Mouse (Mus musculus) retina, adult 2 months (tissue): Measurements from ENCODE around the gene A930018P22Rik.

Experiments
- DNase-seq: peaks from one replicate; pipeline ENCODE4 v3.0.0-alpha.2; 2012; ENCODE audit warnings: low read depth, low spot score

The A930018P22Rik gene

GRCm38 (mm10) chr2:104153876-104154275 lies 31.3 kb downstream of the A930018P22Rik start:
- no peak for DNase-seq

DNA sequence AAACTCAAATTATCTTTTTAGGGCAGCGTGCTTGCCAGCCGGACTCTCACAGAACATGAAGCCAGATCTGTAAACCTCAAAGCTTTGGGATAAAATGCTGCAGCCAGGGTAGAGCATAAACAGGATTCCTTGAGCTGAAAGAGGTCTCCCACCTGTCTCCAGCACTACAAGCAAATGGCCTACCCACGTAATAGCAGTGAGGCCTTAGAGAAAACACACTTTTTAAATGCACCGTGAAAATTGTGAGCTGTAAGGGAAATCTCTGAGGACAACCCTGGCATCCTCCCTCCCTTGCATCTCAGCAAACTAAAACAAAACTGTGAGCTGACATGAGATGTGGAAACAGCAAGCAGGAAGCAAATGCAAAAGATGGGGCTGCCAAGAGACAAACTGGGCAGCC lies 35.3 kb downstream of the A930018P22Rik start:
- no peak for DNase-seq

DNA sequence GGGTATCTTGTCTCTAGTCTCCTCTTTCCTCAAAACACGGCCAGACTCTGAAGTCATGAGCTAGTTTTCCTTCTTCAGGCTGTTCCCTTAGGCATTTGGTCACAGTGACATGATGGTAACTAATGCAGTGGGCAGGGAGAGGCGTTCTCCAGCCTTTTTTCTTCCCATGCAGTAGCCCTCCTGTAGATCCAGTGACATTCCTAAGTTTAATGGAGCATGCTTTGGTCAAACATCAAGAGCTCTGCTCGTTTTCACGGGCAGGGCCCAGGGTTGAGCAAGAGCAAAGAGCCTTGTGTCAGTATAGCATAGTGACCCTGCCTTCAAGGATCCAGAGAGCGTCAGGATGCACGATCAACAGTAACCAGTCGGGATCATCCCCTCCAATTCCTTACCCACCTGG lies 40.8 kb downstream of the A930018P22Rik start:
- no peak for DNase-seq

DNA sequence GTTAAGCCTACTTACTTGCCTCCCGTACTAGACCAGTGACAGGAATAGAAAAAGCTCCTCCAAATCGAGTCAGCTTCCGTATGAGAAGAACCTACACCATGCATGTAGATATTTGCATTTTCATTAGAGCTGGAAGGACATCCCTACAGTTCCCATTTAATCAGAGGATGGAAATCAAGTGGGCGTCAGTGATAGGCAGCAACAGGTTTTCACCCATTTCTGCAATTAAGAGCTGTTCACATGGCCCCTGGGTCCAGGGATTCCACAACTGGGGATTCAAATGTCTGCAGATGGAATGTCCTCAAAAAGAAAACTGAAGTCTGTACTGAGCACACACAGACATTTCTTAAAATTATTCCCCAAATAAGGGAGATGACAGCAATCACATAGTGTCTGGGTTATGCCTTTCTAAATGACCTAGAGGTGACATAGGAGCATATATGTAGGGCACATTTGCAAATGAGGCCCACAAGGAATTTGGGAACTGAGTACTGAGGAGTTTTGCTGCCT lies 41.5 kb downstream of the A930018P22Rik start:
- no peak for DNase-seq

DNA sequence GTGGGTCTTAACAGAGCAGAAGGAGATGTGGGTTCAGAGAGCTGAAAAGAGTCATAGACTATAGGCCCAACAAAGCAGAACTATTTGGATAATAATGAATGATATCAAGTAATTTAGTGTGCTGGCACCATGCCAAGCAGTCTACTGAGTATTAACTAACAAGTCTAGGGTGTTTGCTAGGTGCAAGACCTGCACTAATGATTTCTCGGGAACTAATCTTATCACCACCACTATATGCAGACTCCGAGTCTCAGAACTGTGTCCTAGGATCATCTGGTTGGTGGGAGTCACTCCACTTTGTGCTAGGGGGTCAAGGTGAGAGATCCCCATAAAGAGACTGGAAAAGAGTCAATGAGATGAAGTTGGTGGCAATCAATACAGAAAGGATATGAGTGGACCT lies 43.1 kb downstream of the A930018P22Rik start:
- no peak for DNase-seq

- DNase-seq: no peak
These were observed 45.2 kb downstream of the A930018P22Rik start for GRCm38 (mm10) chr2:104167765-104168164.

DNA sequence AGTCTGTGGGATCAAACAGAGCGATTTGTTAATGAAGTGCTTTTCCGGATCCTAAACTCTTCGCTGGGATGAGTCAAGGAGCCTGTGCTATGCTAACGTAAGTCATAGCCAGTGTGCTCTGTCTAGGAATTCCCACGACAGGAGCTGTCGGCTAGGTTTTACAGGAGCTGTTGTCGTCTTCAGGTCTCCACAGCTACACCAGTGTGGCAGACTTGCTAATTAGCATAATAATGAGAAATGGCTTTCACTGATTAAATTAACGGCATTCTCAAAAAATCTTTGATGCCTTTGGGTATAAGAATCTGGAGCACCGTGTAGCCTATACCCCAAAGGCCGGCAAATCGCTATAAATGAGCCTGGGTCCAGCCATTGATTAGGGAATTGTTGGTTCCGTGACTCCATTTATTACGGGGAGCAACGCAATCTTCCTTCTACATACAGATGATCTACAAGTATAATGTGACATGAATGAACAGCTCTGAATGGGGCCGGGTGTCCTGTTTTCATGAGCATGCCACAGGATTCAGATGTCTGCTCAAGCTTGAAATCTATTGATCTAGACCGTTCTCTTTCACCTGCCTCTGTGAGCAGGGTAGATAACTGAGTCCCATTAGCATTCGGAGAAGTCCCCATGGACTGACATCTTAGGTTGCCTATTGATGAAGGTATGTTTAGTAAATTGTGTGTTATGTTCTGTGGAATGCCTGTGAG lies 45.8 kb downstream of the A930018P22Rik start:
- no peak for DNase-seq

DNA sequence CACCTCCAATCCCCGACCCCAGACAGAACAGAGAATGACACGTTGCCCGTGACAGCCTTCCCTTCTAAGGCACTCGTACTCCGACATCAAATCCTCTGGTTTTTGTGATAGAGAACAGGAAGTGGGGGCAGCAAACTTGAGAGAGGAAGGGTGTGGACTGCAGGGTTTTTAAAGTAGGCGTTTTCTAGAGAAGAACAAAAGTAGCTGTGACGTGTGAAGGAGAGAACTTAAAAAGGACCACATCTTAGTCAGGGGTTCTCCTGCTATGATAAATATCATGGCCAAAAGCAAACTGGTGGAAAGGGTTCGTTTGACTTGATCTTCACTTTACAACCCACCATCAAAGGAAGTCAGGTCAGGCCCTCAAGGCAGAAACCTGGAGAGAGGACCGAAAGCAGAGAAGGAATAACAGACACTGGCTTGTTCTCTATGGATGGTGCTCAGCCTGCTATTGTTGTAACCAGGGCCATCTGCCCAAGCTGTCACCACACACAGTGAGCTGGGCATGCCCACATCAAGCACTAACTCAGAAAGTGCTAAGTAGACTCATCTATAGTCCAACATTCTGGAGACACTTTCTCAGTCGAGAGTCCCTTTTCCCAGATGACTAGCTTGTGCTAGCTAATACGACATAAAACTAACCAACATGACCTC lies 50.3 kb downstream of the A930018P22Rik start:
- no peak for DNase-seq

DNA sequence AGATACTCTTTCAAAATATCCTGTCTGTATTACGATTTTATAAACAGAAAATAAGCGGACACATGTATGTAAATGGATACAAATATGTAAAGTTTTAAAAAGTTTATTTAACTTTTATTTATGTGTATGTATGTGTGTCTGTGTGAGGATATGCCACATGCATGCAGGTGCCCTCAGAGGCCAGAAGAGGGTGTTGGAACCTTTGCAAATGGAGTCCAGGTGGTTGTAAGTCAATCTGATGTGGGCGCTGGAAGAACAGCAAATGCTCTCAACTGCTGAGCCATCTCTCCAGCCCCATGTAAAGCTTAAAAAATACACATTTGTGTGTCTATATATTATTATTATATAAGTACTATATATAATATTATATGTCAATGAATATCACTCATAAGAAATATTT lies 50.9 kb downstream of the A930018P22Rik start:
- DNase-seq: no peak
